26 mouse cellular contexts compared by ENCODE assay signal in genomic region chr12:96690896-96691295, GRCm38 (mm10).
"Had no signal": no experiment of that assay in that cellular context is flagged by ENCODE, and none has a peak within 500 bp of the region (broad histone marks: within the 10 kb centered on the region; RNA-seq: fewer than 3 reads in every experiment).

No protein-coding gene starts in this region.

- H3K4me2 ChIP-seq: heart, embryonic 12.5 days; hindbrain, embryonic 12.5 days; hindbrain, embryonic 14.5 days; intestine, embryonic 15.5 days; kidney, embryonic 15.5 days; limb, embryonic 15.5 days; liver, embryonic 12.5 days had no signal

- ATAC-seq: hindbrain, embryonic 16.5 days; inflammation-experienced regulatory T-cells, adult 6 months; intestine, embryonic 15.5 days; intestine, postnatal 0 days; liver, embryonic 12.5 days had no signal

- H3K27ac ChIP-seq: heart, adult 2 months; hindbrain, embryonic 10.5 days; hindbrain, embryonic 12.5 days; hindbrain, embryonic 14.5 days; intestine, embryonic 15.5 days; kidney, embryonic 15.5 days; kidney, postnatal 0 days; limb, embryonic 15.5 days; liver, embryonic 12.5 days; liver, embryonic 14.5 days had no signal

- DNase-seq: gastrocnemius, postnatal 14 days; gastrocnemius, postnatal 36 days; heart, adult 11 months; heart, adult 2 months; heart, postnatal 10 days; heart, postnatal 4 days; kidney, adult 18-20 months; kidney, adult 8-10 months; kidney, postnatal 14 days; kidney, postnatal 36 days; layer of hippocampus, adult 9-11 months; layer of hippocampus, postnatal 36 days; left cerebral cortex, postnatal 4 days had no signal

- H3K4me1 ChIP-seq: heart, embryonic 12.5 days; hindbrain, embryonic 10.5 days; hindbrain, embryonic 12.5 days; intestine, embryonic 15.5 days; kidney, embryonic 15.5 days; limb, embryonic 15.5 days; liver, embryonic 12.5 days had no signal

- H3K36me3 ChIP-seq: heart, embryonic 12.5 days; hindbrain, embryonic 10.5 days; hindbrain, embryonic 12.5 days; intestine, embryonic 15.5 days; kidney, embryonic 15.5 days; limb, embryonic 15.5 days; liver, embryonic 12.5 days had no signal

- H3K4me3 ChIP-seq: heart, adult 2 months; heart, embryonic 12.5 days; hindbrain, embryonic 10.5 days; hindbrain, embryonic 12.5 days; intestine, embryonic 15.5 days; kidney, embryonic 15.5 days; limb, embryonic 15.5 days; liver, embryonic 12.5 days had no signal

- H3K9ac ChIP-seq: heart, embryonic 12.5 days; hindbrain, embryonic 12.5 days; hindbrain, embryonic 14.5 days; intestine, embryonic 15.5 days; kidney, embryonic 15.5 days; limb, embryonic 15.5 days; liver, embryonic 12.5 days; liver, embryonic 14.5 days had no signal

- H3K9me3 ChIP-seq: heart, embryonic 12.5 days; hindbrain, embryonic 10.5 days; hindbrain, embryonic 12.5 days; intestine, embryonic 15.5 days; kidney, embryonic 15.5 days; limb, embryonic 15.5 days; liver, embryonic 12.5 days had no signal

- H3K27me3 ChIP-seq: heart, embryonic 12.5 days; hindbrain, embryonic 12.5 days; intestine, embryonic 15.5 days; kidney, embryonic 15.5 days; limb, embryonic 15.5 days; liver, embryonic 12.5 days had no signal
